Mouse (Mus musculus) gastrocnemius, postnatal 10 days (tissue): ENCODE measurements around the gene Urb2. TPM values are rescaled to one million over a fixed set of nuclear protein-coding genes. Genes with fewer than 3 reads are reported as not detected.

ENCODE experiments used
- DNase-seq: peaks from one replicate; pipeline ENCODE4 v3.0.0; 2021; ENCODE audit warnings: mixed read lengths
- microRNA-seq, 2 experiments: library from miRNA; unstranded; fragments of <30 nt; microRNA quantifications; one replicate each; pipeline ENCODE4 v1.2.0; 2021
- total RNA-seq, 2 experiments: library from RNA; stranded (reverse); gene quantifications; 2 replicates each; pipeline ENCODE4 v1.2.3; 2021

Urb2 gene
- total RNA-seq, 2 experiments from 2014 or later = 7.4 to 8.4 TPM

DNA sequence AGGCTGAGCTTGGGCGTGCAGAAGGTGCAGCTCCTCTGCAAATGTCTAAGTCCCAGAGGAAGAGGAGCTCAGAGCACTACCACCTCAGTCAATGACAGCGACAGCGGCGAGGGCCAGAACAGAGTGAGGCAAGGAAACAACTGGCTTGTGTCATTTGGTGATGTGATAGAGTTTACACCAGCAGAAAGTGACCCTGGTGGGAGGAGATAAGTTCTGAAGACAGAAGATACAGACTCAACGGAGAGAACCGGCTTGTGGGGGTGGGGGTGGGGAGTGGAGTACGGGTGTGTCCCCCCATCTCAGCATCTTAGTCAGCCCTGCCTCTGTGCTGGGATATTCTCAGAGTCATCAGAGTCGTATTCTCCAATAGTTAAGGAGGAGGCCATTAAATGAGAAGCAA, 56.1 kb downstream of the Urb2 start:
- DNase-seq = no peak

DNA sequence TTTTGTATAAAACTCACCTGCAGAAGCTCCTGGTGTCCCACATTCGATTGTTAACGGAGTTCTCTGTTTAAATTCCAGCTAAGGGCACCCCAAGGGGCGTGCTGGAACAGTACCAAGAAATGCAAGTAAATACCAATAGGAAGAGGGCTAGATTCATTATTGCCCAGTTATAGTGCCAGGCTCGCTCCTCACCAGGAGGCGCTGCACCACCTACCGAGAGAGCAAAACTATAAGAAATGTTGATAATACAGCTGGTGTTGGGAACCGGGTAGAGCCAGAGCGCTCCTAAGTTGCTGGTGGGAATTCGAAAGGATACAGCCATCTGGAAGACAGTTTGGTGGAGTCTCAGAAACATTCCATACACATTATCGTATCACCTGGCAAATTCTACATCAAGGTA, 56.7 kb downstream of the Urb2 start:
- no peak for DNase-seq

DNA sequence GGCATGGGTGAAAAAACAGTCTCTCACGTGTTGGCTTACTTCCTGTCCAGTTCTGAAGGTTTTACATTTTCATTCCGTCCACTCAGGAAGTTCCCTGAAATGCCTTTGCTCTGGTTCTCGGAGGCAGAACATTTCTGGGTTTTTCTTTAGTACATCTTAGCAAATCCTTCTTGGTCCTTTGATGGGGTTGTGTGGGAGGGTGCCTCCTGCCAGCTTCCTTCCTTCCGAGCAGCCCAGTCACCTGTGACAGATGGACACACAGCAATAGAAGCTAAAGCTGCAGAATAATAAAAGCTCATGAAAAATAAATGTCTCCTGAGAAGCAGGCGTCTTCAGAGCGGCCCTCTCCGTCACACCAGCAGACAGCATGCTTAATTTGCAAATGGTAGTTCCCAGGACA, 57.7 kb downstream of the Urb2 start:
- no peak for DNase-seq

DNA sequence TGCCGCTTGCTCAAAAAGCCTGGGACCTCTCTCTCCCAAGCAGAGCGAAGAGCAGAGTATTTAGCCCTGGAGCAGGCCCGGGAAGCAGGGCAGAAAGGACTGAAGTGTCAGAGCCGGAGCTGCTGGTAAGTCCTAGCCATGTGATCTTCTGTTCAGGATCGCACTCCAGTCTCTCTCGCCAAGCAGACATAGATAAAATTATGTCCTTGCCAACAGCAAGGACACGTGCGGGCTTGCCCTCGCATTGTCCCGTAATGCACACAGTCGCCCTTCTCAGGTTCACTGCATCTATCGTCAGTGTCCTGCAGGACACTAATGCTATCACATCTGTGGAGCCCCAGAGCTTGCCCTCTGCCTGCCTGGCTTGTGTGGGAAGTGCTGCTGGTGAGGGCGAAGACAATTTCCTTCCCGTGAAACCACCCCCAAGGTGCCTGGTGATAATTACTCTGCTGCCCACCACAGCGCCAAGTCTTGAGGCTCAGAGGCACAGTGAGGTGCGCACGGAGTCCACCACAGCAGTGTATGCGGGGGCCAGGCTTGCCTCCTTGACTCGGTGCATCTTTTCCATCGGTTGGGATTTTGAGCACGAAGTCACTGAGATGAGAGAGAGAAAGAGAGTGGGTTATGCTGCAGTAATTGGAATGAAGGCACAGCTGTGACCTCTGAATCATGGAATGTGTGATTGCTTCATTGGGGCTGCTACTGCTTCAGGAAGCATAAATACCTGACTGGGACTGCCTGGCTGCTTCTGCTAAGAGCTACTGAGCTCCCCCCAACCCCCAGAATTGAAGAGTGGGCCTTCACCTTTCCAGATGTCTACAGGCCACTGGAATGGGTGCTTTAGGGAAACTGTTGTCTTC, 59.4 kb downstream of the Urb2 start:
- no peak for DNase-seq

DNA sequence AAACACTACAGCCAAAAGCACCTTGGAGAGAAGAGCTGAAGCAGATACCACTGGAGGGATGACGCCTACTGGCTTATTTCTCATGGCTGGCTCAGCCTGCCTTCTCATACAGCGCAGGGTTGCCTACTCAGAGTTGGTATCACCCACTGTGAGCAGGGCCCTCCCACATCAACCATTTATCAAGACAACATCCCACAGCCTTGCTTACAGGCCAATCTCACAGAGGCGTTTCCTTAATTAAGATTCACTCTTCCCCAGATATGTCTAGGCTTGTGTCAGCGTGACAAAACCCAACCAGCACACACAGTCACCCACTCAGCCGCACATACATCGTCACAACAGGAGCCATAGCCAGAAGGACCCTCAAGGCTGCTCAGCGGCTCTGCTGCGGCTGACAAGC, 61.3 kb downstream of the Urb2 start:
- no peak for DNase-seq

DNA sequence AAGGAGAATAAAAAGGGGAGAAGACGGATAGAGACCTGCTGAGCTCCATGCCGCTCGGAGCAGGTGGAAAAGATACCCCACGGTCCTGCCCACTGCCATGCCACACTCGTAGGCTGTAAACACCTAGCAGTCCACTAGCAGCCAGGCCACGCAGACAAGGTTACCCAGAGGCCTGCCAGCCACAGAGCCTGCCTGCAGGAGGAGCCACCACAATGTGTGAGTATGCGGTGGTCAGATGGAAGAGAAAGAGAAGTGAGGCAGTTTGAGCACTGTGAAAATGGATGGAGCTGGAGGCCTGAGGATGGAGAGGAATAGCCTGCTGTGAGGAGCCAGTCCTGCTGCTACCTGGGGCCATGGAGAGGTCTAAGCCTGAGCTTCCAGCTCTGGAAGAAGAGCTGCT, 62.3 kb downstream of the Urb2 start:
- no peak for DNase-seq

DNA sequence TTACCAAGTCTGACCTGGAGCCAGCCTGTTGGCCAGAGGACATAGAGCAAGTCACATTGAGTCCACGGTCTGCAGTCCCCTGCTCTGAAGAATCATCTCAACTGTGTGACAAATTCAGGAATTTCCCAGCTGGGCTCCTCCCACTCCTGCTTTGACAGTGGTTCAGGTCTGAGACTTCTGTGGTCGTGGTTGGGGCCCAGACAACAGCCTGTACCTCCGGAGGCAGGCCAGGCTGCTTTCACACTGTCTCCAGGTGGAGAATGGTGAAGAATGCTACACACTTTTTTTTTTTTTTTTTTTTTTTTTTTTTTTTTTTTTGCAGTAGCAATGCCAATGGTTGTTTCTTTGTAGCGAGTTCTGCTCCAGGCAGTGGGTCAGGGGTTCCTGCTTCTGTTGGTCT, 64.4 kb downstream of the Urb2 start:
- DNase-seq = no peak

DNA sequence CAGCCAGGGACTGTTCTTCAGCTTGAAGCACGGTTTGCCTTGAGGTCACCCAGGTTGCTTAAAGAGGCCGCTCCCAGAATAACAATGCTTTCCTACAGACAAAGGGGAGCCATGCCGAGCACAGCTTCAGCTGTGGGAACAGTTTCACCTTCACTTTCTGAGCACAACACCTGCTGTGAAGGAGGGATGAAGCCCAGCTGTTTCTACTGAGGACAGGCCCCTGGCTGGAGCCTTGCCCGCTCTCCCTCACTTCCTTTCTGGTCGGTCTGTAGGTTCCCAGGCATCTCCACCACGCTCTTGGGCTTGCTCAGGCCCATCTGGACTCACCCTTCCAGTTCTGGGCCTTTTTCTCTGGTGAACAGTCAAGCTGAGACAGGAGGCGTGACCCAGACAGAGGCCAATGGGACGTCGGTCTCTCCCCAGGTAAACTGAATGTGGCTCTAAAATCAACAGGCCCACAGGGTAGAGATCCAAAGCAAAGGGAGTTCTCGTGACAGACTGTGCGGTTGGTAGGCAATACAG, 66.8 kb downstream of the Urb2 start:
- no peak for DNase-seq

DNA sequence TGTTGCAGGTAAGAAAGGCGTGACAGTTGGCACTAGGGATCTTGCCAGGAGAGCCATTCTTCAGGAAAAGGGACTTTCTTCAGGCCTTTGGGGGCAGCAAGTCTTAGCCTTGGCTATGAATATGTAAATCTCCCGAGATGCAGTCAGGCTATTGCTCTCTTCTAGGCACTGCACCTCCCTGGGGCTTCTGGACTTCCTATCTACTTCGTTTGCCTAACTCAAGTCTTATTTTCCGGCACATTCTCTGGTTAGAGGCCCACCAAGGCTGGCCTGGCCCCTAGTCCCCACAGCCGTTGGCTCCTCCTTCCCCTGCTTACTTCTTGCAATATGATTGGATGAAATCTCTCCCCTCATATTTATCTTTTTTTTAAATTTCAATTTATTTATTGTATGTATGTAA, 67.7 kb downstream of the Urb2 start:
- no peak for DNase-seq

DNA sequence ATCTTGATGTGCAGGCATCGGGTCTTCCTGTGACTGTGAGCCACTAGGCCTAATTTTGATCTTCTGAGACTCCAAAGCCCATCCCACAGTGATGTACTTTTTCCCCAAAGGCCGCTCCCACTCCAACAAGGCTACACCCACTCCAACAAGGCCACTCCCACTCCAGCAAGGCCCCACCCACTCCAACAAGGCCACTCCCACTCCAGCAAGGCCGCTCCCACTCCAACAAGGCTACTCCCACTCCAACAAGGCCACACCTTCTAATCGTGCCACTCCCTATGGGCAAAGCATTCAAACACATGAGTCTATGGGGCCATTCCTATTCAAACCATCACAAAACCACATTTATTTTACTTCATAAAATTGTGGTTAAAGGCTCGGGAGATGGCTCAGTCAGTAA, 69.2 kb downstream of the Urb2 start:
- DNase-seq = no peak

Small RNAs within 50 kb of the gene (microRNA-seq; reads per million reads assigned to microRNA genes)
- gene Mir1967 = 0 reads per million in 2 experiments

Other genes starting within 250 kb of the Urb2 start
- gene Rab4a, start 215.5 kb upstream of the Urb2 start, total RNA-seq = 10 to 100 TPM; 11.7 to 14.1 TPM
- gene Ccsap, start 161.3 kb upstream of the Urb2 start, total RNA-seq = 1 to 10 TPM; 1.9 to 2.5 TPM
- gene Acta1, start 126.8 kb upstream of the Urb2 start, total RNA-seq = over 10,000 TPM; 50,548 to 53,307 TPM
- 10 to 100 TPM; 11.6 to 14.2 TPM for gene Nup133, start 72.2 kb upstream of the Urb2 start, total RNA-seq
- 10 to 100 TPM; 13.2 to 13.3 TPM for gene Abcb10, start 38.4 kb upstream of the Urb2 start, total RNA-seq
- 10 to 100 TPM; 15.5 to 15.6 TPM for gene Taf5l, start 111 bp upstream of the Urb2 start, total RNA-seq
- gene Galnt2, start 209.9 kb downstream of the Urb2 start, total RNA-seq = 10 to 100 TPM; 40.8 to 46.3 TPM